Mouse (Mus musculus) adipocyte (in vitro differentiated cells): ENCODE results near the gene Vmn1r73.

Experiments used
- DNase-seq: peaks from one replicate; pipeline ENCODE4 v3.0.0-alpha.2; 2016; ENCODE audit warnings: low spot score

The Vmn1r73 gene

GRCm38 (mm10) chr7:11729966-11730365, at the start of gene Vmn1r73:
Vmn1r73 (plus strand) TSS chr7:11730266.
- DNase-seq: no peak
